Mouse (Mus musculus) G1E (cell line): ENCODE results near the gene Usp34. TPM values are rescaled to one million over a fixed set of nuclear protein-coding genes. Genes with fewer than 3 reads are reported as not detected.
"Not testable (repeated sequence)": the region's sequence is repeated elsewhere in the genome, so short reads cannot be mapped to it uniquely, and the experiment has no call there.

ENCODE experiments used
- ATAC-seq: 2 replicates; pipeline ENCODE4 v1.8.0; 2016; ENCODE audit warnings: mild to moderate bottlenecking; ENCODE audit not compliant: insufficient number of reproducible peaks, poor library complexity, low FRiP score, severe bottlenecking; ENCODE audit errors: extremely low read depth
- DNase-seq: peaks from one replicate; pipeline ENCODE4 v3.0.0; 2012; ENCODE audit warnings: low spot score
- H3K27me3 ChIP-seq: 2 replicates; pipeline ENCODE4 v1.6.1; 2012; ENCODE audit warnings: mild to moderate bottlenecking, low read length, inconsistent platforms; ENCODE audit not compliant: insufficient read depth
- H3K36me3 ChIP-seq: replicated peaks from 2 replicates; pipeline ENCODE3; 2012; ENCODE audit warnings: mild to moderate bottlenecking, inconsistent platforms
- H3K4me1 ChIP-seq: 2 replicates; pipeline ENCODE4 v1.6.1; 2012; ENCODE audit warnings: low read depth, low read length, inconsistent platforms, mixed read lengths; ENCODE audit not compliant: insufficient read depth
- H3K4me3 ChIP-seq: 2 replicates; pipeline ENCODE4 v1.5.1; 2012; ENCODE audit warnings: low read depth, mild to moderate bottlenecking, inconsistent platforms, low read length, moderate library complexity, mixed read lengths
- H3K9me3 ChIP-seq: replicated peaks from 2 replicates; pipeline ENCODE4 v1.6.1; 2012; ENCODE audit warnings: inconsistent platforms
- CTCF ChIP-seq: IDR thresholded peaks from 2 replicates; pipeline ENCODE4 v1.5.1; 2012; ENCODE audit warnings: low read depth, low read length, inconsistent platforms, mixed read lengths
- GATA1 ChIP-seq: IDR thresholded peaks from 2 replicates; pipeline ENCODE4 v1.6.1; 2012; ENCODE audit warnings: borderline replicate concordance, low read length, inconsistent platforms, mixed read lengths
- GATA2 ChIP-seq: IDR thresholded peaks from 2 replicates; pipeline ENCODE4 v1.6.1; 2012; ENCODE audit warnings: low read depth, low read length, inconsistent platforms, borderline replicate concordance
- POLR2AphosphoS5 ChIP-seq: IDR thresholded peaks from 2 replicates; pipeline ENCODE4 v1.6.1; 2012; ENCODE audit warnings: low read depth, low read length, inconsistent platforms; ENCODE audit not compliant: insufficient replicate concordance
- TAL1 ChIP-seq: conservative IDR thresholded peaks from 2 replicates; pipeline ENCODE4 v1.6.1; 2012; ENCODE audit warnings: low read depth, low read length, inconsistent platforms, mixed read lengths
- polyA plus RNA-seq: library from polyadenylated mRNA; stranded (reverse); fragments of >175 nt; gene quantifications from 2 replicates; pipeline ENCODE4 v1.2.3, GENCODE M21; 2012
- total RNA-seq, 2 experiments: library from RNA; stranded (forward) in 1 of 2; stranded (reverse) in 1 of 2; fragments of 200-1000 nt in 1 of 2; fragments of >200 nt in 1 of 2; fragmentation: Nextera tagmentation in 1 of 2; gene quantifications; 2 replicates each; pipeline ENCODE4 v1.2.3; 2014 to 2017

The Usp34 gene
- total and polyA plus RNA-seq, 3 experiments, result 2.5 to 148 (median 54.8) TPM

GRCm38 (mm10) chr11:23303126-23303525, 3.6 kb upstream of the Usp34 start:
- no peak for ATAC-seq

GRCm38 (mm10) chr11:23305101-23305672, 1.5 kb upstream of the Usp34 start:
- H3K27me3 ChIP-seq, DNase-seq, H3K9me3 ChIP-seq, ATAC-seq, H3K36me3 ChIP-seq: not testable (repeated sequence)
- peak overlapping the region; percentile 89 for H3K4me3 ChIP-seq
- H3K4me1 ChIP-seq, result peaks cover 23% of the 10 kb centered on the region

More at GRCm38 (mm10) chr11:23303126-23303525, 3.6 kb upstream of the Usp34 start:
- H3K36me3 ChIP-seq, result peaks cover 19% of the 10 kb centered on the region
- TF ChIP-seq GATA1 (no peak), TAL1 (no peak), GATA2 (no peak), CTCF (no peak), POLR2AphosphoS5 (no peak)
- no peaks in the 10 kb centered on the region for H3K9me3 ChIP-seq
- no peak overlapping the region for H3K4me3 ChIP-seq
- H3K27me3 ChIP-seq, result no peaks in the 10 kb centered on the region
- no peak for DNase-seq
- peaks cover 9% of the 10 kb centered on the region for H3K4me1 ChIP-seq

GRCm38 (mm10) chr11:23305673-23306608, 754 bp upstream of the Usp34 start:
- ATAC-seq, result peak; percentile 92
- peaks cover 23% of the 10 kb centered on the region for H3K4me1 ChIP-seq

GRCm38 (mm10) chr11:23307566-23307920, 848 bp downstream of the Usp34 start:
- TF ChIP-seq POLR2AphosphoS5 (no peak), GATA1 (no peak), CTCF (no peak), TAL1 (no peak), GATA2 (no peak)
- peaks cover 25% of the 10 kb centered on the region for H3K36me3 ChIP-seq
- H3K9me3 ChIP-seq, result no peaks in the 10 kb centered on the region
- ATAC-seq (no peak), DNase-seq (no peak)
- no peaks in the 10 kb centered on the region for H3K27me3 ChIP-seq
- H3K4me3 ChIP-seq, result peak overlapping the region; percentile 89
- peaks cover 28% of the 10 kb centered on the region for H3K4me1 ChIP-seq

More at GRCm38 (mm10) chr11:23305673-23306608, 754 bp upstream of the Usp34 start:
- H3K36me3 ChIP-seq, result peaks cover 10% of the 10 kb centered on the region
- H3K4me3 ChIP-seq, result peak overlapping the region; percentile 89
- no peak for TF ChIP-seq GATA1
- no peak for TF ChIP-seq GATA2
- no peak for TF ChIP-seq POLR2AphosphoS5
- TF ChIP-seq TAL1, result no peak
- TF ChIP-seq CTCF, result no peak
- H3K27me3 ChIP-seq, result no peaks in the 10 kb centered on the region
- no peaks in the 10 kb centered on the region for H3K9me3 ChIP-seq
- peak; percentile 93 for DNase-seq

GRCm38 (mm10) chr11:23313496-23313895, 6.8 kb downstream of the Usp34 start:
- H3K36me3 ChIP-seq, result peaks cover 41% of the 10 kb centered on the region
- peaks cover 2% of the 10 kb centered on the region; the same call in 1 of the 2 replicates for H3K9me3 ChIP-seq
- TF ChIP-seq TAL1, result peak; percentile 35
- no peak for TF ChIP-seq GATA1
- DNase-seq (no peak), ATAC-seq (no peak; the same call in 1 of the 2 replicates)
- H3K27me3 ChIP-seq, result no peaks in the 10 kb centered on the region
- no peak overlapping the region for H3K4me3 ChIP-seq
- peaks cover 30% of the 10 kb centered on the region for H3K4me1 ChIP-seq

GRCm38 (mm10) chr11:23329413-23329812, 22.7 kb downstream of the Usp34 start:
- H3K27me3 ChIP-seq, result no peaks in the 10 kb centered on the region
- no peak for TF ChIP-seq POLR2AphosphoS5
- TF ChIP-seq TAL1, result no peak
- TF ChIP-seq GATA2, result no peak
- TF ChIP-seq CTCF, result no peak
- no peak overlapping the region for H3K4me3 ChIP-seq
- no peaks in the 10 kb centered on the region for H3K9me3 ChIP-seq
- ATAC-seq (no peak), DNase-seq (no peak)
- peaks cover 18% of the 10 kb centered on the region for H3K4me1 ChIP-seq
- H3K36me3 ChIP-seq, result peaks cover 38% of the 10 kb centered on the region

GRCm38 (mm10) chr11:23332136-23332535, 25.4 kb downstream of the Usp34 start:
- H3K36me3 ChIP-seq, result peaks cover 48% of the 10 kb centered on the region
- peaks cover 21% of the 10 kb centered on the region for H3K4me1 ChIP-seq
- TF ChIP-seq TAL1 (no peak), POLR2AphosphoS5 (no peak), GATA2 (no peak), CTCF (no peak), GATA1 (no peak)
- no peak for DNase-seq
- no peaks in the 10 kb centered on the region for H3K27me3 ChIP-seq
- no peak for ATAC-seq
- H3K9me3 ChIP-seq, result no peaks in the 10 kb centered on the region
- H3K4me3 ChIP-seq, result no peak overlapping the region
